17 mouse cellular contexts compared by ENCODE assay signal in the genomic region with DNA sequence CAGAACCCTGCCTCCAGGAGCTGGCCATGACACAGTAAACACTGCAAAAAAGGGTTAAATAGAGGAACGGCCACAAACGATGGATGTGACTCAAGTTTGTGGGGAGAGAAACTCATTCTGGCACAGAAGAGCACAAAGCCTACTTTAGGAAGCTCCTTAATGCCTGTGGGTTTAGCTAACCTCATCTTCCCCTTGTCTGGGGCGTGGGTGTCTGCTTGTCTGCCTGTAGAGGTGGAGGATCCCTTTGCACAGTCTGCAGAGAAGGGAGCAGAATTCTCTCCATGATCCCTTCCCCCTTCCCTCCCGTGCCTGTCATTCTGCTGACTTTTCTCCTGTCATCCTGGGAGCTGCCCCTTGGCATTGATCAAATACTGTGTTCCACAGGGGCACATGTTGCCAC.
DNase-seq lines count a peak whose midpoint lies in the region.
"Had no signal": no experiment of that assay in that cellular context is flagged by ENCODE, and none has a peak within 500 bp of the region (broad histone marks: within the 10 kb centered on the region; RNA-seq: fewer than 3 reads in every experiment).

No protein-coding gene starts in this region.

- DNase-seq in left cerebral cortex, adult 11 months (ENCODE audit: low spot score) = peak; percentile 37
- no peak for DNase-seq in left cerebral cortex, postnatal 4 days
- DNase-seq in right cerebral cortex, adult 18-20 months = peak; percentile 82
- DNase-seq in right cerebral cortex, postnatal 4 days = no peak
- DNase-seq in left cerebral cortex, postnatal 25 days (ENCODE audit: low spot score in 2 of 2) = peak; percentile 57 to 87
- DNase-seq in yolk sac, embryonic 10.5 days (ENCODE audit: low spot score) = no peak
- no peak for DNase-seq in ovary, postnatal 36 days (ENCODE audit: low spot score)
- DNase-seq: adrenal gland, postnatal 14 days; cerebellum, adult 18-20 months; cerebellum, postnatal 25 days; gastrocnemius, adult 2 months; heart, adult 11 months; heart, postnatal 14 days; kidney, adult 8-10 months; kidney, postnatal 14 days; lung, adult 2 months; thymus, postnatal 14 days had no signal

- intact Hi-C loops in left cerebral cortex, postnatal 4 days (cut with DNase I) = no loop called here
- intact Hi-C loops in left cerebral cortex, postnatal 25 days (cut with DNase I) = no loop called here

Comparison
In these comparisons a context has a peak if more than half of its experiments do, and no peak if none do; other contexts are left out.
1. DNase-seq: peak in left cerebral cortex, adult 11 months (single experiment), right cerebral cortex, adult 18-20 months (single experiment) and left cerebral cortex, postnatal 25 days (2 of 2); none in left cerebral cortex, postnatal 4 days (single experiment), right cerebral cortex, postnatal 4 days (single experiment), yolk sac, embryonic 10.5 days (single experiment) and ovary, postnatal 36 days (single experiment).